Mouse (Mus musculus): Measurements from ENCODE around the gene Pidd1. TPM values are rescaled to one million over a fixed set of nuclear protein-coding genes. Genes with fewer than 3 reads are reported as not detected.

The Pidd1 gene
- polyA plus RNA-seq, 1 experiment from 2014 or later: 1.8 TPM

DNA sequence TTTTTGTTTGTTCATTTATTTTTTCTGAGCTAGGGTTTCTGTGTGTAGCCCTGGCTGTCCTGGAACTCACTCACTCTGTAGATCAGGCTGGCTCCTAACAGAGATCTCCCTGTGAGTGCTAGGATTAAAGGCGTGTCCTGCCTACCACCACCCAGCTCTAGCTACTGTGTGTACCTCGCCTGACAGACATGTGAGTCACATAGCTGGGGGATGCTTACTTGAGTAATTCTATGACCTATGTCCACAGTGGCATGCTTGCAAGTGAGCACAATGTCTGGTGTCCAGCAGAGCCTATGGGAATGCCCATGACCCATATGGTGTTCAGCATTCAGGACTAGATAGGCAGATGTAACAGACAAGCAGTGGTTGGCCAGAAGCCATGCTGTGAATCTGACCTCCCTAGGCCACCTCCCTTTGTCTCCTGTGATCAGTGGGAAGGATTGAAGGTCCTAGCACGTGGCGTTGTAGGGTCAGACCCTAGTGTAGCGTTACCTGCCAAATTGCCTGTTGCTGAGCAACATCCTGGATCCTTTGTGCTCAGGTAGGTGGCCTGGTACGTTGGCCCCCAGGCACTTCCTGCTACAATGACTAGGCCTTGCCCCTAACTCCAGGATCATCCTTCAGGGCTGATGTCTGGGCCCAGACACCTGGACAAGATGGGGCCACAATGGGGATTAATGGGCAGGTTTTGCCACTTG, 27.5 kb downstream of the Pidd1 start:
- Histone ChIP-seq H3K9me3 (ENCODE audit: control insufficient read depth, low read length) (no peaks in the 10 kb centered on the region), H3K36me3 (ENCODE audit: control insufficient read depth, insufficient read depth, low read length) (no peaks in the 10 kb centered on the region; the same call in 1 of the 2 replicates), H3K27me3 (ENCODE audit: control insufficient read depth, insufficient read depth, low read length) (no peaks in the 10 kb centered on the region), H3K4me2 (replicated peaks; ENCODE audit: low read depth) (no peak overlapping the region), H3K9ac (ENCODE audit: low read length) (no peak overlapping the region), H3K4me1 (replicated peaks; ENCODE audit: control insufficient read depth, insufficient read depth) (0 out of 2 replicates have a peak, but pooled peaks cover 3% of the 10 kb centered on the region), H3K27ac (replicated peaks) (no peak overlapping the region), H3K4me3 (ENCODE audit: low read depth, low read length) (no peak overlapping the region)
- TF ChIP-seq CTCF (IDR thresholded peaks at IDR 0.05; ENCODE audit: low read depth) (no peak), EP300 (optimal IDR thresholded peaks at IDR 0.05) (no peak)
- peak; percentile 43 for ATAC-seq (ENCODE audit: low FRiP score, low TSS enrichment)
- WGBS: 75% methylated on average over 6 of the region's 6 CpGs
- DNase-seq (ENCODE audit: low spot score): no peak

DNA sequence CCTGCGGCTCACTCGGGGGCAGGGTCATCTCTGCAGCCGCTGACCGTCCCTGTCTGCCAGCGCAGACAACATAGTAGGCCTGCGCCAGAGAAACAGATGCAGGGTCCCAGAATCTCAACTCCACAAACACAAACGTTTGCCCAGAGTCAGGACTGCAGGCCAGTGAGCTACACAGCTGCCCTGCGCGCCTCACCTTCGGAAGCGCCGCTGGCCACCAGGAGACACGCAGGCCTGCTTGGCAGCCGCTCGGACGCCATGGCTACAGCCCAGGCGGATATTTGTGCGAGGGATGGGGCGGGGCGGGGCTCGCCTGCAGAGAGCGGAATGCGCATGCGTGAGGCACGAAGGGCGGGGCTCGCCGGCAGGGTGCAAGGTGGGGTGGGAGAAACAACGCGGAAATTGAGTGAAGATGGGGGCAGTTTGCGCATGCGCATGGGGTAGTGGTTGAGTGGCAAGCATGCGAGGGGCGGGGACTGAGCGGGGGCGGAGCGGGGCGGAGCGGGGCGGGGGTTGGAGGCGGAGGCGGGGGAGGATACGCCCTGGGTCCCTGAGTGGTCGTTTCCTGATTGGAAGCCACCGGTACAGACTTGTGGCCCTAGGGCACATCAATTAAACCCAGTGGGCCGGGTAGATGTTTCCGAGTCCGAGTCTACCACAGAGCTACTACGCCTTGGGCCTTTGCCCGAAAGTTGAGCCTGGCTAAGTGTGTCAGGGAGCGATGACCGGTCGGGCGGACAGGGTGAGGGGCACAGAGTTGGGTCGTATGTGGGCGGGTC, 29.8 kb downstream of the Pidd1 start, which contains the start of gene Gatd1:
Gene Gatd1 (minus strand): TSS at position 328 of the 776 bp plus-strand sequence.
- peak within 1 kb of the TSS; percentile 83 for H3K9ac ChIP-seq (ENCODE audit: low read length)
- TF ChIP-seq EP300 (optimal IDR thresholded peaks at IDR 0.05) (no peak), CTCF (IDR thresholded peaks at IDR 0.05; ENCODE audit: low read depth) (peak; percentile 47; the same call in 1 of the 2 replicates)
- WGBS: 1% methylated on average over 56 of the region's 56 CpGs
- peaks cover 6% of the 10 kb centered on the region; the same call in 1 of the 2 replicates for H3K36me3 ChIP-seq (ENCODE audit: control insufficient read depth, insufficient read depth, low read length)
- H3K9me3 ChIP-seq (ENCODE audit: control insufficient read depth, low read length): no peaks in the 10 kb centered on the region
- H3K27me3 ChIP-seq (ENCODE audit: control insufficient read depth, insufficient read depth, low read length): no peaks in the 10 kb centered on the region
- H3K4me1 ChIP-seq (replicated peaks; ENCODE audit: control insufficient read depth, insufficient read depth): 0 out of 2 replicates have a peak, but pooled peaks cover 3% of the 10 kb centered on the region
- H3K4me3 ChIP-seq (ENCODE audit: low read depth, low read length): peak within 1 kb of the TSS; percentile 75
- H3K27ac ChIP-seq (replicated peaks): peak within 1 kb of the TSS; percentile 78
- peak; percentile 92 for ATAC-seq (ENCODE audit: low FRiP score, low TSS enrichment)
- peak; percentile 100 for DNase-seq (ENCODE audit: low spot score)
- peak within 1 kb of the TSS; percentile 67 for H3K4me2 ChIP-seq (replicated peaks; ENCODE audit: low read depth)

DNA sequence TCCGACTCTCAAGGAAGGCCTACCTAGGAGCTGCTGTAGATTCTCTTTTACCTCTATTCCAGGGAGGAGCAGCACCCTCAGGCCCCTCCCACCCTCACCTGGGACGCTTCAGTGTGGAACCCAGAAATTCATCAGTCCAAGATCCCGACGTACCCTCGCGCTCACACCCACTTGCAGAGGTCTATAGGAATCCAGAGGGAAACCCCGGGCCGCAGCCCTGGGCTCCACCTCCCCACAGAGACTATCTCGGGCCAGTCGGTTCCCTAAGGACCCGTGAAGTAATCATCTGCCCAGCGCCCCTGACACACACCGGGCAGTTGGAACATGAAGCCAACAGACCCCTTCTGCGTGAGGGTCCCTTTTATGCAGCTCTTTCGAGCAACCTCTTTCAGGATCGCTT, 30.5 kb downstream of the Pidd1 start:
- Histone ChIP-seq H3K9me3 (ENCODE audit: control insufficient read depth, low read length) (no peaks in the 10 kb centered on the region), H3K36me3 (ENCODE audit: control insufficient read depth, insufficient read depth, low read length) (peaks cover 6% of the 10 kb centered on the region; the same call in 1 of the 2 replicates), H3K27me3 (ENCODE audit: control insufficient read depth, insufficient read depth, low read length) (no peaks in the 10 kb centered on the region), H3K4me1 (replicated peaks; ENCODE audit: control insufficient read depth, insufficient read depth) (0 out of 2 replicates have a peak, but pooled peaks cover 3% of the 10 kb centered on the region), H3K4me2 (replicated peaks; ENCODE audit: low read depth) (peak overlapping the region; percentile 63), H3K9ac (ENCODE audit: low read length) (peak overlapping the region; percentile 83), H3K4me3 (ENCODE audit: low read depth, low read length) (peak overlapping the region; percentile 75), H3K27ac (replicated peaks) (peak overlapping the region; percentile 70)
- 4% methylated on average over 16 of the region's 16 CpGs for WGBS
- no peak for TF ChIP-seq CTCF (IDR thresholded peaks at IDR 0.05; ENCODE audit: low read depth)
- DNase-seq (ENCODE audit: low spot score) (no peak), ATAC-seq (ENCODE audit: low FRiP score, low TSS enrichment) (0 out of 2 replicates have a peak, but pooled peaks have one; percentile 1)

DNA sequence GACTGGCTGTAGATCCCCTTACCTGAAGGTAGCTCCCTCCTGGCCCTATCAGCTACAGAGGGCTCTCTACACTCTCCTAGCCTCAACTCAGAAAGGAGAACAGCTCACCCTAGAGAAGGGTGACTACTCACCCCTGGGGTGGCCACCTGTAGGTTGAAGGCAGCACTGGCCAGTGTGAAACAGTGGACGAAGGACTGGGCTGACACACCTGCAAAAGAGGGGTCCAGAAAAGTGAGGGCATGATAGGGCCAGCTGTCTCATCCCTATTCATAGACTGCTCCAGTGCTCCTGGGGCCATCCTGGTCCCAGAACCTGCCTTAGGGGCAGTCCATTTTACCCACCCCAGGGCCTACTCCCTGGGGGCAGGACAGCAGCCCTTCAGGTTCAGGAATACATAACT, 32.2 kb downstream of the Pidd1 start:
- peaks cover 6% of the 10 kb centered on the region; the same call in 1 of the 2 replicates for H3K36me3 ChIP-seq (ENCODE audit: control insufficient read depth, insufficient read depth, low read length)
- H3K4me3 ChIP-seq (ENCODE audit: low read depth, low read length): no peak overlapping the region
- no peaks in the 10 kb centered on the region for H3K9me3 ChIP-seq (ENCODE audit: control insufficient read depth, low read length)
- no peak overlapping the region for H3K27ac ChIP-seq (replicated peaks)
- 93% methylated on average over 1 of the region's 1 CpGs for WGBS
- H3K27me3 ChIP-seq (ENCODE audit: control insufficient read depth, insufficient read depth, low read length): no peaks in the 10 kb centered on the region
- no peak overlapping the region for H3K4me2 ChIP-seq (replicated peaks; ENCODE audit: low read depth)
- no peak overlapping the region for H3K9ac ChIP-seq (ENCODE audit: low read length)
- DNase-seq (ENCODE audit: low spot score): no peak
- TF ChIP-seq CTCF (IDR thresholded peaks at IDR 0.05; ENCODE audit: low read depth): no peak
- no peak for TF ChIP-seq EP300 (optimal IDR thresholded peaks at IDR 0.05)
- H3K4me1 ChIP-seq (replicated peaks; ENCODE audit: control insufficient read depth, insufficient read depth): 0 out of 2 replicates have a peak, but pooled peaks cover 3% of the 10 kb centered on the region
- ATAC-seq (ENCODE audit: low FRiP score, low TSS enrichment): no peak

DNA sequence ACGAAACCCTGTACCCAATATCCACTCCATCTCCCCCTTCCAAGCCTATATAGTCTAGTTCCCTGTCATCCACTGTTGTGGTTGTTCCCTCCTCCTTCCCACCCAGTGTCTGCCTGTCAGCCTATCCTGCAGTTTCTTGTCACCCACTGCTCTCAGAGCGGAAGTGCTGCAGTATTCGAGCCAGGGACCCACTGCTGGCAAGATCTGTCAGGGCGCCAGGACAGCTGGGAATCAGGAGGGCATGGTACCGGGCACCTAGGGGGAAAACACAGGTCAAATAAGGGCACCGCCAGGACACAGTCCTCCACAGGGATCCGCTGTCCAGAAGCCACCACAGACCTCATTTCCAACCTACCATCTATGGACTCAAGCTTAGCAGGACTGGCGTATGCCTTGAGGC, 33.2 kb downstream of the Pidd1 start:
- WGBS: 85% methylated on average over 8 of the region's 8 CpGs
- no peak for ATAC-seq (ENCODE audit: low FRiP score, low TSS enrichment)
- Histone ChIP-seq H3K9me3 (ENCODE audit: control insufficient read depth, low read length) (no peaks in the 10 kb centered on the region), H3K9ac (ENCODE audit: low read length) (no peak overlapping the region), H3K4me1 (replicated peaks; ENCODE audit: control insufficient read depth, insufficient read depth) (0 out of 2 replicates have a peak, but pooled peaks cover 3% of the 10 kb centered on the region), H3K4me3 (ENCODE audit: low read depth, low read length) (no peak overlapping the region), H3K4me2 (replicated peaks; ENCODE audit: low read depth) (no peak overlapping the region), H3K27ac (replicated peaks) (no peak overlapping the region), H3K27me3 (ENCODE audit: control insufficient read depth, insufficient read depth, low read length) (no peaks in the 10 kb centered on the region), H3K36me3 (ENCODE audit: control insufficient read depth, insufficient read depth, low read length) (peaks cover 6% of the 10 kb centered on the region; the same call in 1 of the 2 replicates)
- TF ChIP-seq EP300 (optimal IDR thresholded peaks at IDR 0.05): no peak
- no peak for DNase-seq (ENCODE audit: low spot score)
